8 mouse cellular contexts compared by ENCODE assay signal in the genomic region with DNA sequence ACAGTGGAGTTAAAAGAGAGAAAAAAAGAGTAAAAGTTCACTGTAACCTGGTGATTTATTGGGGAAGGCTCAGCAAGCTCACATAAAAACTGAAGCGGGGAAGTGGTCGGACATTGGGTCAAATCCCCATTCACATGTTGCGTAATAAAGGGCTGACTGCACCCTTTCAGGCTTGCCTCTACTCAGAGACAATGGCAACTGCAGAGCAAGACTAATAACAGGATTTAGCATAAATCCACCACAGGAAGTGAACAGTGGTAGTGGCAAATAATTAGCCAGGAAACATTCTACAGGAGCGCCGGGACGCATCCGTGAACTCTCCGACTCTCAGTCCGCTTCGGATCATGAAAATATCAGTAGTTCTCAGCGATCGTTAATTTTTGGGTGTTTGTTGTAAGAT.
DNase-seq lines count a peak whose midpoint lies in the region; ATAC-seq lines count a peak whose summit lies in the region.

No protein-coding gene starts in this region.

- no peaks in the 10 kb centered on the region for H3K36me3 ChIP-seq in limb, embryonic 11.5 days (ENCODE audit: control insufficient read depth, insufficient read depth, low read length)
- no peaks in the 10 kb centered on the region for H3K36me3 ChIP-seq in neural tube, embryonic 13.5 days

- no peak overlapping the region for H3K27ac ChIP-seq in limb, embryonic 11.5 days (replicated peaks; ENCODE audit: low read depth, low read length)
- H3K27ac ChIP-seq in neural tube, embryonic 13.5 days (replicated peaks): no peak overlapping the region

- no peak overlapping the region for H3K9ac ChIP-seq in limb, embryonic 11.5 days (ENCODE audit: low read length)
- peak overlapping the region; percentile 47 for H3K9ac ChIP-seq in neural tube, embryonic 13.5 days

- peak; percentile 28 for DNase-seq in lung, postnatal 36 days
- no peak for DNase-seq in lung, postnatal 10 days
- peak; percentile 55 for DNase-seq in limb, embryonic 11.5 days (ENCODE audit: low spot score)
- DNase-seq in frontal cortex, postnatal 25 days (ENCODE audit: low spot score in 2 of 2): no peak
- no peak for DNase-seq in cerebellum, postnatal 36 days
- DNase-seq in adipocyte (ENCODE audit: low spot score): no peak

- WGBS in limb, embryonic 11.5 days: 6% methylated on average over 12 of the region's 12 CpGs
- WGBS in neural tube, embryonic 13.5 days: 2% methylated on average over 12 of the region's 12 CpGs

- H3K27me3 ChIP-seq in limb, embryonic 11.5 days (ENCODE audit: control insufficient read depth, insufficient read depth, low read length): no peaks in the 10 kb centered on the region
- no peaks in the 10 kb centered on the region for H3K27me3 ChIP-seq in neural tube, embryonic 13.5 days

- ATAC-seq in granulocyte monocyte progenitor cell, adult 5-6 weeks (replicated peaks; ENCODE audit: poor library complexity, severe bottlenecking): peak; percentile 98
- peak; percentile 40; the same call in 1 of the 2 replicates for ATAC-seq in limb, embryonic 11.5 days (ENCODE audit: insufficient number of reproducible peaks, low FRiP score, low TSS enrichment, low read depth)
- peak; percentile 71 for ATAC-seq in neural tube, embryonic 13.5 days (ENCODE audit: low read depth)

- H3K4me2 ChIP-seq in limb, embryonic 11.5 days (ENCODE audit: low read depth, severe bottlenecking): peak overlapping the region; percentile 18
- peak overlapping the region; percentile 55 for H3K4me2 ChIP-seq in neural tube, embryonic 13.5 days

- peaks cover 6% of the 10 kb centered on the region; the same call in 1 of the 2 replicates for H3K4me1 ChIP-seq in limb, embryonic 11.5 days (ENCODE audit: control insufficient read depth, insufficient read depth, low read length)
- H3K4me1 ChIP-seq in neural tube, embryonic 13.5 days (replicated peaks): peaks cover 10% of the 10 kb centered on the region

- H3K4me3 ChIP-seq in limb, embryonic 11.5 days (ENCODE audit: low read depth, low read length): no peak overlapping the region
- peak overlapping the region; percentile 26 for H3K4me3 ChIP-seq in neural tube, embryonic 13.5 days

- no peaks in the 10 kb centered on the region for H3K9me3 ChIP-seq in limb, embryonic 11.5 days (ENCODE audit: control insufficient read depth, low read length)
- H3K9me3 ChIP-seq in neural tube, embryonic 13.5 days: peaks cover 3% of the 10 kb centered on the region; the same call in 1 of the 2 replicates

Comparison
In these comparisons a context has a peak if more than half of its experiments do, and no peak if none do; other contexts are left out.
1. DNase-seq: peak in lung, postnatal 36 days (single experiment) and limb, embryonic 11.5 days (single experiment); none in lung, postnatal 10 days (single experiment), frontal cortex, postnatal 25 days (0 of 2), cerebellum, postnatal 36 days (0 of 2) and adipocyte (single experiment).
2. ATAC-seq: peak in every context shown above with its lines; median percentile 98 in granulocyte monocyte progenitor cell, adult 5-6 weeks; 71 in neural tube, embryonic 13.5 days; 40 in limb, embryonic 11.5 days.